Comparison of ENCODE assay signal across 25 mouse cellular contexts in genomic region chrX:70478701-70479100, GRCm38 (mm10). TPM values are rescaled to one million over a fixed set of nuclear protein-coding genes. Genes with fewer than 3 reads are reported as not detected.
DNase-seq lines count a peak whose midpoint lies in the region; ATAC-seq and TF ChIP-seq lines count a peak whose summit lies in the region.
"Had no signal": no experiment of that assay in that cellular context is flagged by ENCODE, and none has a peak within 500 bp of the region (broad histone marks: within the 10 kb centered on the region; RNA-seq: fewer than 3 reads in every experiment).

No protein-coding gene starts in this region.

- no peak overlapping the region for H3K9ac ChIP-seq in neural tube, embryonic 15.5 days (replicated peaks)

- no peaks in the 10 kb centered on the region for H3K27me3 ChIP-seq in E14TG2a.4 (ENCODE audit: insufficient read depth, low read length)
- H3K27me3 ChIP-seq in neural tube, embryonic 15.5 days (replicated peaks): no peaks in the 10 kb centered on the region
- H3K27me3 ChIP-seq: CH12.LX had no signal

- H3K36me3 ChIP-seq in E14TG2a.4 (ENCODE audit: insufficient read depth, low read length): no peaks in the 10 kb centered on the region
- H3K36me3 ChIP-seq in neural tube, embryonic 15.5 days: no peaks in the 10 kb centered on the region
- H3K36me3 ChIP-seq: G1E had no signal

- H3K4me1 ChIP-seq in E14TG2a.4 (replicated peaks; ENCODE audit: low read depth, low read length): peaks cover 14% of the 10 kb centered on the region; the same call in 1 of the 2 replicates
- H3K4me1 ChIP-seq in neural tube, embryonic 15.5 days: peaks cover 7% of the 10 kb centered on the region; the same call in 1 of the 2 replicates

- 67% methylated on average over 5 of the region's 5 CpGs for WGBS in neural tube, embryonic 15.5 days

- H3K4me3 ChIP-seq in E14TG2a.4 (replicated peaks; ENCODE audit: low read length): 0 out of 2 replicates have a peak overlapping the region, but pooled peaks have one; percentile 10
- no peak overlapping the region for H3K4me3 ChIP-seq in neural tube, embryonic 15.5 days (replicated peaks)

- no peak for ATAC-seq in neural tube, embryonic 15.5 days (ENCODE audit: low FRiP score)
- ATAC-seq in megakaryocyte-erythroid progenitor cell, adult 5-6 weeks (replicated peaks; ENCODE audit: low FRiP score, low TSS enrichment, poor library complexity, severe bottlenecking): no peak
- ATAC-seq: activated CD4-positive, CD25-positive, alpha-beta regulatory T cell, adult 4 months; CD4-positive, CD25-positive, alpha-beta regulatory T cell, adult 4 months had no signal

- no peak for TF ChIP-seq CTCF in E14TG2a.4 (conservative IDR thresholded peaks at IDR 0.05; ENCODE audit: low read length)

- H3K9me3 ChIP-seq in E14TG2a.4 (ENCODE audit: low read length): no peaks in the 10 kb centered on the region
- H3K9me3 ChIP-seq in neural tube, embryonic 15.5 days (replicated peaks): no peaks in the 10 kb centered on the region
- H3K9me3 ChIP-seq: G1E had no signal

- no peak overlapping the region for H3K27ac ChIP-seq in neural tube, embryonic 15.5 days (replicated peaks)

- DNase-seq in ES-CJ7 (ENCODE audit: low read depth, low spot score) (peak; percentile 55), R1 (ENCODE audit: low read depth, low spot score) (peak; percentile 65), ZHBTc4 (ENCODE audit: low read depth, low spot score) (peak; percentile 68)
- DNase-seq in lung, postnatal 4 days: no peak
- DNase-seq in retina, embryonic 14.5 days (ENCODE audit: low spot score): no peak
- DNase-seq: adrenal gland, adult 2 months; adrenal gland, adult 8-10 months; adrenal gland, postnatal 10 days; adrenal gland, postnatal 14 days; adrenal gland, postnatal 25 days; adrenal gland, postnatal 36 days; B cell, adult 2 months; cerebellum, adult 11 months; cerebellum, adult 11-12 months; cerebellum, adult 18-20 months; cerebellum, adult 2 months; cerebellum, adult 8-10 months; cerebellum, adult 9-10 months had no signal

- H3K4me2 ChIP-seq in neural tube, embryonic 15.5 days: no peak overlapping the region

RNA-seq across cellular contexts. Expression of gene Tmem185a, which starts 1.7 kb away (rescaled TPM):
- polyA plus RNA-seq in neural tube, embryonic 15.5 days (2015; fragmentation: Nextera tagmentation; extraction: Ambion mirVana): 44.3 and 44.4 TPM in 2 replicates
- total RNA-seq in megakaryocyte-erythroid progenitor cell, adult 5-6 weeks (2014; fragmentation: Nextera tagmentation): 14.2 and 17.9 TPM in 2 replicates
- total RNA-seq in megakaryocyte-erythroid progenitor cell, adult 5-6 weeks (2017): 4.3 and 7.5 TPM in 2 replicates

Comparison
In these comparisons a context has a peak if more than half of its experiments do, and no peak if none do; other contexts are left out.
1. DNase-seq: peak in ES-CJ7 (single experiment), R1 (single experiment) and ZHBTc4 (single experiment); none in lung, postnatal 4 days (0 of 2) and retina, embryonic 14.5 days (single experiment).